Mouse (Mus musculus) macrophage (primary cell): ENCODE measurements around the gene Gm9972. TPM values are rescaled to one million over a fixed set of nuclear protein-coding genes. Genes with fewer than 3 reads are reported as not detected.

Experiments used
- H3K27ac ChIP-seq: fragments of 350-480 bp; formaldehyde crosslinking; 2 replicates; pipeline ENCODE4 v1.9.0; 2021
- H3K36me3 ChIP-seq: fragments of 350-480 bp; formaldehyde crosslinking; 2 replicates; pipeline ENCODE4 v1.9.0; 2021; ENCODE audit errors: inconsistent target
- H3K4me3 ChIP-seq: fragments of 350-480 bp; formaldehyde crosslinking; 2 replicates; pipeline ENCODE4 v1.9.0; 2021; ENCODE audit errors: inconsistent target
- H3K79me2 ChIP-seq: fragments of 350-480 bp; formaldehyde crosslinking; 2 replicates; pipeline ENCODE4 v1.9.0; 2021; ENCODE audit errors: inconsistent target
- WGBS: methylation state at CpG from one replicate; pipeline ENCODE4 v1.1.7; 2026; ENCODE audit warnings: inconsistent platforms; ENCODE audit not compliant: missing documents; 5-methylcytosine and 5-hydroxymethylcytosine counted together
- polyA plus RNA-seq: library from polyadenylated mRNA; stranded (reverse); fragments of 250-400 nt; gene quantifications from 3 replicates; pipeline ENCODE4 v1.2.4, GENCODE M21; 2018; ENCODE audit warnings: inconsistent platforms
- total RNA-seq, 78 experiments: library from RNA; depleted of rRNA; stranded (reverse); fragments of 250-400 nt; gene quantifications; 1 replicate in 9 of 78; 2 replicates in 24 of 78; 3 replicates in 43 of 78; 4 replicates in 2 of 78; pipeline ENCODE4 v1.2.4; 2018; ENCODE audit warnings: inconsistent platforms in 56 of 78

Gene Gm9972
- not detected for total RNA-seq (2018; cell fraction: chromatin; rRNA removed)
- total RNA-seq (2018; cell fraction: cytosol; rRNA removed): not detected
- not detected for total RNA-seq (2018; cell fraction: nucleus; rRNA removed)
- not detected in 3 replicates for polyA plus RNA-seq

DNA sequence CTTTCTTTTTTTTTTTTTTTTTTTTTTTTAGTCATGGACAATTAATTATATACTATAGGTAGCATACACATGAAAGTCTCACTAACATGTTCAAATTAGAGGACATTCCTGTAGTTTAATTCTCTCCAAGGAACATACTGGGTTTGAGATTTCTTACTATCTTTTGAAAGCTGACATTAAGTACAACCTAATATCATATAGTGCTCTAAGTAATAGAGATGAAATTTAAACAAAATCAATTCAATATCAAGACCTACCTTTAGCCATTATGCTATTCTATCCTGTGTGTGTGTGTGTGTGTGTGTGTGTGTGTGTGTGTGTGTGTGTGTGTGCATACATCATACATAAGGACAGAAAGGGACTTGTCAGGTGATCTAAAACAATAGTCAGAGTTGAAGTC, at the start of gene Gm9972:
TSS of gene Gm9972 (plus strand) at position 301 of the 400 bp plus-strand sequence.
- Histone ChIP-seq H3K4me3 (no peak within 1 kb of the TSS), H3K79me2 (no peaks in the 10 kb centered on the region), H3K36me3 (no peaks in the 10 kb centered on the region), H3K27ac (no peak within 1 kb of the TSS)

DNA sequence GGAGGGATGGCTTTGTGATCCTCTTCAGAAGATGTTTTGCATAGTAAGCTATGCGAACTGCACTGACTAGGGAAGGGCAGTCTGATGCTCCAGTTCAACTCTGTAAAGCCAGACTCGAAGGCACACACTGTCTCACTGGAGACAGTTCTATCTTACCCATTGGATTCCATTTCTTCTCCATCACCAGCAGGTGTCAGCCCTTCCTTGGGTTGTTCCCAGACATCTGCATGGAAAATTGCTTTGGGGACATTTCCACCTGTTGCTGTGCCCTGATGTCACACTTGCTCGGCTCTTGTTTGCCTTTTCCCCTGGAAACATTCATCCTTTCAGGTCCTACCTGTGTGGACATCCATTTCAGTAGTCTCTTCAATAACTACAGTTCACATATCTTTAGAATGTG, 36.4 kb upstream of the Gm9972 start:
- 72% methylated on average over 3 of the region's 3 CpGs for WGBS
- Histone ChIP-seq H3K36me3 (no peaks in the 10 kb centered on the region), H3K4me3 (no peak overlapping the region), H3K79me2 (no peaks in the 10 kb centered on the region), H3K27ac (no peak overlapping the region)

- Histone ChIP-seq H3K79me2 (no peaks in the 10 kb centered on the region), H3K4me3 (no peak overlapping the region), H3K36me3 (no peaks in the 10 kb centered on the region), H3K27ac (no peak overlapping the region)
- 90% methylated on average over 2 of the region's 2 CpGs for WGBS
These were observed 23.6 kb upstream of the Gm9972 start for GRCm38 (mm10) chr11:43011941-43012340.

DNA sequence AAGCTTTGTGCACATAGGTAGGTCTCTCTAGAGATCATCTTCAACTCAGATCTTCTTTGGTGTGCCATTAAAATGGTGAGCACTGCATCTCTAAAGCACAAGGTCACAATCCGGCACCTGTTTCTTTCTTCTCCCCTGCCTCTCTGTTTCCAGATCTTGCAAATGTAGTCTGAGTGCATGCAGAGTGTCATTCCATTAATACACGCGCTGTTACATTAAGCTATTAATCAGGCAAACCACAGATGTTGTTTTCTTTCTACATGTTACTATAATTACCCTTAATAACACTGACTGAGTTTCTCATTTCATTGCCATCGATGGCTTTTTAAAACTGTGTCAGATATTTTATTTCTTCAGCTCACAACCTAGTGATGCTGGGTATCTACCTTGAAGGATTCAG, 22.6 kb upstream of the Gm9972 start:
- no peak overlapping the region for H3K4me3 ChIP-seq
- H3K27ac ChIP-seq: no peak overlapping the region
- H3K36me3 ChIP-seq: no peaks in the 10 kb centered on the region
- 81% methylated on average over 4 of the region's 4 CpGs for WGBS
- H3K79me2 ChIP-seq: no peaks in the 10 kb centered on the region

GRCm38 (mm10) chr11:43023109-43023688, 12.3 kb upstream of the Gm9972 start:
- H3K79me2 ChIP-seq: no peaks in the 10 kb centered on the region
- H3K4me3 ChIP-seq: no peak overlapping the region
- H3K27ac ChIP-seq: no peak overlapping the region

GRCm38 (mm10) chr11:43029813-43030212, 5.7 kb upstream of the Gm9972 start:
- no peak overlapping the region for H3K4me3 ChIP-seq
- no peaks in the 10 kb centered on the region for H3K36me3 ChIP-seq
- no peaks in the 10 kb centered on the region for H3K79me2 ChIP-seq
- WGBS: 80% methylated on average over 1 of the region's 1 CpGs
- no peak overlapping the region for H3K27ac ChIP-seq

More at GRCm38 (mm10) chr11:43023109-43023688, 12.3 kb upstream of the Gm9972 start:
- no peaks in the 10 kb centered on the region for H3K36me3 ChIP-seq

DNA sequence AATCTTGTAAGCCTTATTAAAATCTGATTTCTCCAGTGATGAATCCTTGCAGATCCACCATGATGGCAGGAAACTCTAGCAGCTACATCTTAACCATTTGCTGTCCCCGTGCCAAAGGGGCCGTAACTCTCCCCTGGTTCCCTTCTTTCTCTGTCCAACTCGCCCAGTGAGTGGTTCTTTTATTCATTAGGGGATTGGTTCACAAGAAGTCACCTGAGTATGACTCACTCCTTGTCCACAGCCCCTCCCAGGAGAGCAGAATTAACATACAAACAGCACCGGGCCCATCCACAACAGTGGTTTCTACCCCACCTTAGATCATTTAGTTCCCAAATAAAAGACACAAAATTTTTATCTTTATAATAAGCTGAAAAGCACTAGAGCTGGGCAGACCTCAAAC, 3.4 kb upstream of the Gm9972 start:
- no peaks in the 10 kb centered on the region for H3K36me3 ChIP-seq
- WGBS: 80% methylated on average over 4 of the region's 4 CpGs
- H3K79me2 ChIP-seq: no peaks in the 10 kb centered on the region

GRCm38 (mm10) chr11:43045871-43046548, 10.5 kb downstream of the Gm9972 start:
- Histone ChIP-seq H3K4me3 (no peak overlapping the region), H3K27ac (no peak overlapping the region), H3K36me3 (no peaks in the 10 kb centered on the region), H3K79me2 (no peaks in the 10 kb centered on the region)
- WGBS: 100% methylated on average over 2 of the region's 3 CpGs

More for the DNA sequence above, 3.4 kb upstream of the Gm9972 start:
- H3K27ac ChIP-seq: no peak overlapping the region
- H3K4me3 ChIP-seq: no peak overlapping the region

GRCm38 (mm10) chr11:43049363-43049762, 13.8 kb downstream of the Gm9972 start:
- 38% methylated on average over 1 of the region's 1 CpGs for WGBS
- H3K36me3 ChIP-seq: no peaks in the 10 kb centered on the region
- H3K27ac ChIP-seq: no peak overlapping the region
- H3K79me2 ChIP-seq: no peaks in the 10 kb centered on the region
- H3K4me3 ChIP-seq: no peak overlapping the region

- Histone ChIP-seq H3K79me2 (no peaks in the 10 kb centered on the region), H3K27ac (no peak overlapping the region), H3K4me3 (no peak overlapping the region), H3K36me3 (no peaks in the 10 kb centered on the region)
- 87% methylated on average over 5 of the region's 5 CpGs for WGBS
These were observed 19.4 kb downstream of the Gm9972 start for GRCm38 (mm10) chr11:43054972-43055371.

- WGBS: 31% methylated on average over 5 of the region's 5 CpGs
These were observed 24.0 kb downstream of the Gm9972 start for GRCm38 (mm10) chr11:43059437-43059970.

DNA sequence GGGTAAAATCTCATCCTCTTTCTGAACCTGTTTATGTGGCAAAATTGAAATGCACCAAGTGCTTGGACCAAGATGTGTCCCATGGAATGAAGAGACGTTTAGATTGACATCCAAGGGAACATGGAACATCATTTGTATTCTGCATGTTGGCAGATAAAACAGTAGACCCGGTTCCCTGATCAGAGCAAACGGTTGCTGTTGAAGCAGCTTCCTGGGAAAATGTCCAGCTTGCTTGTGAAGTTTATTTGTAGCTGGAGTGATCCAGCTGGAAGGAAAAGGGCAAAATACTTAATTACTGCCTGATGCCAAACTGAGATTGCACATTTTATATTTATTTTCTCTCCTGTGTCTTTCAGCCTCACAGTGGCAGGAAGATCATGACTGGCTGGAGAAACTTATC, 26.7 kb downstream of the Gm9972 start:
- no peak overlapping the region for H3K4me3 ChIP-seq
- H3K79me2 ChIP-seq: no peaks in the 10 kb centered on the region
- 70% methylated on average over 3 of the region's 3 CpGs for WGBS

More at GRCm38 (mm10) chr11:43059437-43059970, 24.0 kb downstream of the Gm9972 start:
- Histone ChIP-seq H3K79me2 (no peaks in the 10 kb centered on the region), H3K4me3 (no peak overlapping the region), H3K36me3 (no peaks in the 10 kb centered on the region), H3K27ac (no peak overlapping the region)

GRCm38 (mm10) chr11:43086309-43087050, 50.9 kb downstream of the Gm9972 start:
- 75% methylated on average over 8 of the region's 8 CpGs for WGBS
- H3K36me3 ChIP-seq: no peaks in the 10 kb centered on the region
- H3K27ac ChIP-seq: no peak overlapping the region

More for the DNA sequence above, 26.7 kb downstream of the Gm9972 start:
- H3K36me3 ChIP-seq: no peaks in the 10 kb centered on the region
- no peak overlapping the region for H3K27ac ChIP-seq

More at GRCm38 (mm10) chr11:43086309-43087050, 50.9 kb downstream of the Gm9972 start:
- no peak overlapping the region for H3K4me3 ChIP-seq
- no peaks in the 10 kb centered on the region for H3K79me2 ChIP-seq
